Mouse (Mus musculus): ENCODE results near the gene Stk39.
A peak's percentile ranks its signal among the peaks of the same experiment; 100 is the strongest.

Stk39 gene

GRCm38 (mm10) chr2:68471759-68472550 lies at the start of gene Stk39:
TSS of gene Stk39 (minus strand) at chr2:68472268.
- peak; percentile 81 to 87 for DNase-seq

- DNase-seq, result no peak
Measured at GRCm38 (mm10) chr2:68515409-68515808, 43.3 kb upstream of the Stk39 start.

DNA sequence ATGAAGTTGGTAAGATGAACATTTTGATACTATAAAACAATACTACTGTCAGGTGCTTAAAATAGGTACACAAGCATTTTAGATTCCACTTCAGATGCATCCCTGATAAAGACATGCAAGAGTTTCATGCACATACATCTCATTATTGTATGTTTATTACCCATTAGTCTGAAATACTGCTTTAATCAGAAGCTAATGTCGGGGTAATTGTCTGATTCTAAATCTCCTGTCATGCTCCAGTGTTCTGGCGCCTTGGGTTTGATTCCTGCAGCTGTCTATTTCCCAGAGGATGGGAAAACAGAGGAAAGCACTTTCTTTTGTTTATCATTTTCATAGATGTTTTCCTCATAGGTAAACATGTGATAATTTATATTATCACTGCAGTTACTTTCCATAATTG lies 31.1 kb upstream of the Stk39 start:
- DNase-seq, result no peak

DNA sequence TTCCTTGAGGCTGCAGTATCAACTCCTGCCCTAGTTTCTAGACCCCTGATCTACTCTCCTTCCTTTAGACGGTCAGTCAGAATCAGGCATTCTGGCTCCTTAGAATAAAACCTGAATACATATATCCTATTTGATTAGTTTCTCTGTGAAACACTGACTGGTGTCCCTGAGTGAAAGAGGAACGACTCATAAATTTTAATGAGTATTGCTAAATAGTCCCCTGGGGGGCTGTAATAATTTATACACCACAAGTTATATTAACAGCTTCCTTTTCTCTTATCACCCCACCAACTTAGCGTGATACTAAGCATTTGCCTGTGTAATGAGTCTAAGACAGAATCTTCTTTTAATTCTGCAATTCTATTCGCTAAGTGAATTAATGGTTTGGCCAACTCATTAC lies 30.7 kb upstream of the Stk39 start:
- no peak for DNase-seq

DNA sequence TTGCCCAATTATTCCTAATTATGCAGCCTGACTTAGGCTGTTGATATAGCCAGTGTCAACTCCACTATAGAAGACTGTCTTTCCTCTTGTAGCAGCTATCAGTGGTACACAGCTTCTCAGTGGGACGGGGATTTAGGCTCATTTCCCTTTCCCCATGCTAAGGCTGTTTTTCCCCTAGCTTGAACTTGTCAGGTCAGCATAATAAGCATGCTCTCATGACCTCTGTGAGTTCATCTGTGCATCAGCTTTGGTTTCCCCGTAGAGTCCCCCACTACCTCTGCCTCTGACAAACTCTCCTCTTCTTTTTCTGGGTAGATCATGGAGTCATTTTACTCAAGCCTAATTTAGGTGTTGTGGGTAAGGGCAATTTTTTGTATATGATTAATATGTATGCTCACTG lies 30.2 kb upstream of the Stk39 start:
- no peak for DNase-seq

DNA sequence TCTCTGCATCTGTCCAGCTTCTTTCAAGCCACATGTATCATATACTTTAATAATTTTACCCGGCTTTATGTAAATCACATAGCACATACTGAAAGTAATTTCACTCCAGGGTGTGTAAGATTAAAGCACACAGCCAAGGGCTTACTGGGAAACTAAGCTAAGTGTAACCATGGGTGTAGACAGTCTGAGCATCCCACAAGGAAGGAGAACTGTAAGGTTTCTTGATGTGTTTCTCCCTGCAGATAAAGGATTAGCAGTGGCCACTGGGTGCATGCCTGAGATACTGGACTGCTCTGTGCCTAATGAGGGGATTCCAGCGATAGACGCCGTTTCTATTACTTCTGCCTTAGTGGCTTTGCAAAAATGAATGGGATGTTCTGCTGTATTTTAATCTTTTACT lies 14.2 kb upstream of the Stk39 start:
- no peak for DNase-seq

DNA sequence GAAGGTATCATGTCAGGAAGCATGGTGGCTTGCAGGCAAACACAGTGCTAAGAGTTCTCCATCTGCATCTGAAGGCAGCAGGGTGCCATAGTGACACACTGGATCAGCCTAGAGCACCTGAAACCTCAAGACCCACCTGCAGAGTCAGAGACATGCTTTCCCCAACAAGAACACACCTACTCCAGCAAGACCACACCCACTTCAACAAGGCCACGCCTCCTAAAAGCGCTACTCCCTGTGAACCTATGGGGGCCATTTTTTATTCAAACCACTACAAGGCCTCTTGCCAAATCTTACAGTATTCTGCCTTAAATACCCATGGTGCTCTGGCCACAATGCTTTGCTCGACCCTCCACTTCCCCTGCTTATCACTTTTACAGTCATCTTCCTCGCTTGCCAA lies 13.1 kb upstream of the Stk39 start:
- DNase-seq, result no peak

- no peak for DNase-seq
Measured at GRCm38 (mm10) chr2:68482896-68483295, 10.8 kb upstream of the Stk39 start.

DNA sequence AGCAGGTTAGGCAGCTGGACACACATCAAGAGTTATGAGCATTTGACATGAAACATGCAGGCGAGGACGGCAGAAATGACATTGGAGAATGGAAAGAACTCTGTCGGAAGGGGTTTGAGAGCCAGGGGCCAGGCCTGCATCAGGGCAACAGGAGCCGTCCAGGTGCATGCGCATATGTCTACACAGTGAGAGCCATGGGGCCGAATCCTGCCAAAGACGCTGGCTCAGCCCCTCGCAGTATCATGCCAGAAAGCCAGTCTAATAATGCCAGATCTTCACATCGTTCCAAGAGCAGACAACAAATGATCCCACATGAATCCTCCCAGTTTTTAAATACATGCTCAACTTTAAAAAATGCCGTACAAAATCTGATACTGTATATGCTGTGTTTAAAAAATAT lies 7.8 kb upstream of the Stk39 start:
- DNase-seq, result peak; percentile 86 to 89

GRCm38 (mm10) chr2:68472921-68473320 lies 853 bp upstream of the Stk39 start:
- no peak for DNase-seq

GRCm38 (mm10) chr2:68472551-68472910 lies 463 bp upstream of the Stk39 start:
- DNase-seq, result no peak

DNA sequence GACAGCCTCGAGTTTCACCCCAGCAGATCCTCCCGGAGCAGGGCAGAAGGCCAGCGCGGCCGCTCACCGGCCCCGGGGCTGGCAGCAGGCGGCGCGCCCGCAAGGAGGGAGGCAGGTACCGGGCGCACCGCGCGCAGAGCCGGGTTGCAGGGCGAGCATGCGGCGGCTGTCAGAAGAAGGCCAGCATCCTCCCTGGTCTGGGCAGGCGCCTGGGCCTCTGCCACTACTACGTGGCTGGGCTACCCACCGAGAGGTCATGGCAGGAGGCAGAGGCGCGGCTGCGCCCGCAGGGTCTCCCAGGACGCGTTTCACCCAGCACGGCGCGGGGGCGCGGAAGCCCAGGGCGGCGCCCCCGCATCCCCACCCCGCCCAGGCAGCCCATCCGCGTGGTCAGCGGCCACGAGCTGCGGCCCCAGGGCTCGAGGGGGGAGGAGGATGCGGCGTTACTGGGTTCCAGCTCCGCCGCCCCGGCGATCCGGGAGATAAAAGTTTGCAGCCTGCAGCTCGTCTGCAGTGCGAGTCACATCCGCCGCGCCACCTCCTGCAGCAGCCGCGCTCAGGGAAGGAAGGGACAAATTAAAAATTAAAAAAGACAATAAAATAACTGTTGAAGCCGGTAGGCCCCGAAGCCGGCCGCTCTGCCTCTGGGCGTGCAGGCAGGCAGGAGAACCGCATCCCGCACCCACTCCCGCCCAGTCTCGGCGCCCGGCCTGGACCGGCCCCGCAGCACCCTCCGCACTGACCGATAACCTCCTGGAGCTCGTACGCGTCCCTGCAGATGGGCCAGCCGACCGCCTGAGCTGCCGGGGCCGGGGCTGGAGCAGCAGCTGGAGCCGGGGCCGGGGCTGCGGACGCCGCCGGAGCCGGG lies 943 bp downstream of the Stk39 start:
- DNase-seq, result peak; percentile 83 to 90

DNA sequence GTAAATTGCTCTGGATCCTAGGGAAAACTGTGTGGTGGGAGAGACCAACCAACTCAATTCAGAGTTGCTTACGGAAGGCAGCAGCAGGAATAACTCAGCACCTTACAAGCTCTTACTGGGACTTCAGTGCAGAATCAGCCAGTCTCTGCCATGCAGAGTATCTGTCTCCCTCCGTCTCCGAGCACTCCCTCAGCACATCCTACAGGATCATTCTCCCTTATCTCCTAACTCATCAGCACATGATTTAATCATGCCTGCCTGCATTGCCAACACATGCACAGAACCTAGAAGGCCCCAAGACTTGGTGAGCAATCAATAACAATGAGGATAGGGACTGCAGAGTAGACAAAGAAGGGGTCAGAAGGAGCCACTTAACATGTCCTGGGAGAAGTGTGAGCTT lies 2.6 kb downstream of the Stk39 start:
- no peak for DNase-seq

DNA sequence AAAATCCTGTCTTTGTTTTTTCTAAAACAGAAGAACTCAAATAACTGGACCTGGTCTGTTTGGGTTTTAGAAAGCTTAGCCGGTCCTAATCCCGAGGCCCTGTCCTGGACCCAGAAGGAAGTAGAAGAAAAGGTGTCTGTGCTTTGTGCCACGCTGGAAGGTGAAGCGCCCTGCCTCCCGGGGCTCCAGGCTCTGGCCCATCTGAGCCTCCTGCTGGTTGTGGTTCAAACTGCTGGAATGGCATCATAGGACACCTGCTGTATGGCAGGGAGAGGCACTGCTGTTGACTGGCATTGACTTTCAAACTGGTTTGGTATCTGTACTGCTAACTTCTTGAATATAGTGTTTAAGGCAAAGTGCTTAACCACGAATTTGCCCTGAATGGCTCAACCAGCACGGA lies 3.4 kb downstream of the Stk39 start:
- no peak for DNase-seq

- no peak for DNase-seq
Measured at GRCm38 (mm10) chr2:68468259-68468658, 3.8 kb downstream of the Stk39 start.

- no peak for DNase-seq
Measured at GRCm38 (mm10) chr2:68467085-68467978, 4.7 kb downstream of the Stk39 start.

DNA sequence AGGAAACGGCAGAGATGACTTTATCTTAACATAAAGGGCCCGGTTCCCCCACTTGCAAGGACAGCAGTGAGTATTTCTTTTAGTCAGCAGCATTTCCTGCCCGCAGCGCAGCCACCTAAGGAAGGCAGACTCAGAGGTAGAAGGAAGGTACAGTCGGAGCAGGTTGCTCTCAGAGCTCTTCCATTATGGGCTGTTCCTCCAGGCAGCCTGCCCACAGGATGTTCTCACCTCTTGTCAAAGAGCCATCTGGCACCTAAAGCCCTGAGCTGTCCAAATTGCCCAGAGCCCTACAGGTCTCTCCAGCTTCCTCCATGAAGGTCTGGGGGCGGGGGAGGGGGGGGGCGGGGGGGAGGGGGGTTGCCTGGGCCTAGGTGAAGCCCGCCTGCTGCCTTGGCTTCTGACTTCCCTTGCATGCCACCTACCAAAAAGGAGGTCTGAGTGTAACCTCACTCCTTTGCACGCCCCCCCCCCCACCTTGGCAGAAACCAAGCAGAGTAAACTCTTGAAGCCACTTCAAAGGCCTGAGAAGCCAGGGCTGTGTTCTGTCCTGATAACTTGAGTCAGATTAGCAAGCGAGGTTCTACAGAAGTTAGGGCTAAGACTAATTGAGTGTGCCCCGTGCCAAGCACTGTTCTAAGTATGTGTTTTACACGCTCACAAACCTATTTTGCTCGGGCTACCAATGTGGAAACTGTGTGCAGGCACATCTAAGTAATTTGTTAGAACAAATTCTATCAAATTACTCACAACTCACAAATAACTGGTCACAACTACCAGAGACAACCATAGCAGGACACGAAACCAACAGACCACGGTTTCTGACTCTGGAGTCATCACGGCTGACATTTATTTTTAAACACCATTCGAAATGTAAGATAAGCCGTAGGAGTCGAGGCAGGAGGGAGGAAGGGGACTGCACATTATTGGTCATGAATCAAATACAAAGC lies 5.7 kb downstream of the Stk39 start:
- peak; percentile 93 to 94 for DNase-seq

GRCm38 (mm10) chr2:68465266-68466123 lies 6.6 kb downstream of the Stk39 start:
- DNase-seq, result no peak

GRCm38 (mm10) chr2:68464456-68464855 lies 7.6 kb downstream of the Stk39 start:
- no peak for DNase-seq

DNA sequence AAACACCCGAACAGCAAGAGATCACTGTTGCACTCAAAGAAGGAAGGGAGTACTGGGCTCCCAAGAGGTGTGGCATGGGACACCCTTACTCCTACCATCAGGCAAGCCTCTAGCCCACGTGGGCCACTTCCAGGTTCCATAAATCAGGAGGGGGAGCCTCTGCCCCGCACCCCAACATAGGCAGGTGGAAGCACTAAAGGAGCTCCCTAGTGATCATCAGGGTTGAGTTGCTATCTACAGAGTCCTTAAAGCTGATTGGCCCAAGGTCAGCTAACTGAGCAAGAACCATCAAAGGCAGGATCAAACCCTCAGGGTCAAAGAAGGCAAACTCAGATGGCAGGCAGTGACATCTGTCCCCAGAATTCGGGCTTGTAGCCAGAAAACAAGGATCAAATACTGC lies 8.3 kb downstream of the Stk39 start:
- no peak for DNase-seq

GRCm38 (mm10) chr2:68458115-68458514 lies 14.0 kb downstream of the Stk39 start:
- peak; percentile 49 to 59 for DNase-seq
